Mouse (Mus musculus): ENCODE data around the gene Dysf. TPM values are rescaled to one million over a fixed set of nuclear protein-coding genes. Genes with fewer than 3 reads are reported as not detected.

Dysf gene
- polyA plus RNA-seq, 1 experiment from 2014 or later: 18.6 TPM

DNA sequence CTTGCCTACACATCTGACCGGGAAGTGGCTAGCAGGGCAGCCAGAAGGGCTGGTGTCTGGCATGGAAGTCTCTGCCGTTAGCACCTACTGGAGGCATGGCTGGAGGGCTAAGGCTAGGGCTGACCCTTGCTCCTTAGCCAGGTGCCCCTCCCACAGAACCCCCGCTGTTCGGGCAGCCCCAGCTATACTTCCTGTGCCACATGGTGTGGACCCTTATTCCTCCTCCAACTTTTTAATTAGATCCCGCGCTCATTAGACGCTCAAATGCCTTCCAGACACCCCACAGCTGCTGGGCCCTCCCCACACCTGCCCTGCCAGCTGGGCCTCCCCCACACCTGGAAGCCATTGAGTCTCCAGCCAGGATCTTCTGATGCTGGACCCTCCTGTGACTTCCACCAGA, 221.3 kb downstream of the Dysf start:
- 65% methylated on average over 7 of the region's 7 CpGs for WGBS
- no peaks in the 10 kb centered on the region for H3K36me3 ChIP-seq (ENCODE audit: control insufficient read depth, insufficient read depth, low read length)
- no peak overlapping the region for H3K4me3 ChIP-seq (ENCODE audit: control insufficient read depth in 1 of 2, insufficient read depth in 1 of 2, low read depth in 1 of 2, low read length in 2 of 2)
- peaks cover 47 to 51% of the 10 kb centered on the region in 2 experiments for H3K4me1 ChIP-seq (ENCODE audit: control insufficient read depth in 2 of 2, insufficient read depth in 2 of 2, low read length in 2 of 2)
- no peak for ATAC-seq (ENCODE audit: insufficient number of reproducible peaks, insufficient read depth, low FRiP score, low read depth)
- H3K4me2 ChIP-seq (ENCODE audit: low read length): no peak overlapping the region
- H3K9ac ChIP-seq (ENCODE audit: low read length): no peak overlapping the region
- H3K27ac ChIP-seq (replicated peaks in 1 of 2; ENCODE audit: control insufficient read depth in 1 of 2, insufficient read depth in 1 of 2, low read depth in 2 of 2, low read length in 2 of 2): no peak overlapping the region
- H3K27me3 ChIP-seq (ENCODE audit: control insufficient read depth, insufficient read depth, low read length): no peaks in the 10 kb centered on the region
- H3K9me3 ChIP-seq (ENCODE audit: control insufficient read depth, low read length): no peaks in the 10 kb centered on the region

DNA sequence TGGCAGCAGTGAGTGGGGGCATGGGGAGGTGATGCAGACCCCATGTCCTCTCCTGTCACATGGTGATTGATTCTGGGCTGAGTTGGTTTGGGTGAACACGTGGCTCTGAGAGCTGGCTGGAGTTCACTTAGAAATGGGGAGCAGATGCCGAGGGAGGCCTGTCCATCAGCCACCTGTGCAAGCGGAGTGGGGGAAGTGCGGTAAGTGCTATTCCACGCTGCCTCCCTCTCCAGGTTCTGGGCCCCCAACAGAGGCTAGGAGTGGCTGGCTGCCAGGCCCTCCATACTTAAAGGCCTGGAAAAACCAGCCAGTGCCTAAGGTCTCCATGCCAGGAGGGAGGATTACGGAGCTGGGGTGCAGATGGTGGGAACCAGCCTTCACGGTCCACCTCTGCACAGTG, 222.7 kb downstream of the Dysf start:
- no peak overlapping the region for H3K9ac ChIP-seq (ENCODE audit: low read length)
- no peaks in the 10 kb centered on the region for H3K9me3 ChIP-seq (ENCODE audit: control insufficient read depth, low read length)
- H3K4me2 ChIP-seq (ENCODE audit: low read length): no peak overlapping the region
- H3K27ac ChIP-seq (replicated peaks in 1 of 2; ENCODE audit: control insufficient read depth in 1 of 2, insufficient read depth in 1 of 2, low read depth in 2 of 2, low read length in 2 of 2): no peak overlapping the region
- no peak for ATAC-seq (ENCODE audit: insufficient number of reproducible peaks, insufficient read depth, low FRiP score, low read depth)
- no peaks in the 10 kb centered on the region for H3K36me3 ChIP-seq (ENCODE audit: control insufficient read depth, insufficient read depth, low read length)
- H3K27me3 ChIP-seq (ENCODE audit: control insufficient read depth, insufficient read depth, low read length): no peaks in the 10 kb centered on the region
- 63% methylated on average over 7 of the region's 7 CpGs for WGBS
- H3K4me1 ChIP-seq (ENCODE audit: control insufficient read depth in 2 of 2, insufficient read depth in 2 of 2, low read length in 2 of 2): peaks cover 34 to 37% of the 10 kb centered on the region in 2 experiments
- H3K4me3 ChIP-seq (ENCODE audit: control insufficient read depth in 1 of 2, insufficient read depth in 1 of 2, low read depth in 1 of 2, low read length in 2 of 2): no peak overlapping the region

DNA sequence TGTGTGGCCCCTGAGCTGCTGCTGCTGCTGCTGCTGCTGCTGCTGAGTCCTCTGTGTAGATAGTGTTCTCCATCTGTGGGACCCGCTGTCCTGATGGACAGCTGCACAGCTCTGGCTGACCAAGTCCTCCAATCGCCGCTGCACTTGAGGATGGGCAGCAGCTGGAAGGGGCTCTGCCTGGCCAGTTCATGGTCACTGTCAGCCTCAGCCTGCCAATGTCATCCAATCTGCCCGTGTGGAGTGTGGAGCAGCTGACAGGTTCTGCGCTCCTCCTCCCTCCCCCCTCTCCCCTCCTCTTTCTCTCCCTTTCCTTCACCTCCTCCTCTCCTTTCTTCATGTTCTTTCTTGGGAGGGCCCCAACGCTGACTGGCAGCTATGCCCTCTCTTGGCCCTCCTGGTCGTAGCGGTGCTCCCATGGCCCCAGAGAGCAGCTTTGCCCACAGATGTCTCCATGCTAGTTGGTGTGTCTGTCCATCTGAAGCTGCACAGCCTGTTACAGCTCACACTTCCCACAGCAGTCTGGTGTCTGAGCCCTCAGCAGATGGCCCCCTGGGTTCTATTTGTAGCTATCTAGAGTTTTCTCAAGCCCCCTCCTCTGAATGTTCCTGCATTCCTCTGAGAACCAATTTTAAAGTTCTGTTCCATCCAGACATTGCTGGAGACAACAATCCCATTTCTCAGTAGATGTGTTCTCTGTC, 223.8 kb downstream of the Dysf start:
- H3K9ac ChIP-seq (ENCODE audit: low read length): no peak overlapping the region

DNA sequence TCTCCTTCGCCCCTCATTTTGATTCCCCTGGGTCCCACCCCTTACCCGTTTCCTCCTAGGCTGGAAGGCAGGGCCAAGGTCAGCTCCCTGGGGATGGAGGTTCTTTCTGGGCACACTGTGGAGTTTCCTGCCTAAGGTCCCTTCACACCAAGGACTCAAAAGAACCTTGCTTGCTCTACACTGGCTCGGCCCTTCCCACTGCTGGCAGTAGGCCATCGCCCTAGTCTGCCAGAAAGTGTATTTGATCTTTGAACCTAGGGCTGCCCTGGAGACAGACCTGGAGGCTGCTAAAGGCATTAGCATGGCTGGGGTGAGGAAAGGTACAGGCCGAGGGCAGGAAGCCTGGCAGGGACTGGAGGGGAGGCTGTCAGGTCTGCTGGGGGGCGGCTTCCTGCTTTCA, 225.4 kb downstream of the Dysf start:
- Histone ChIP-seq H3K27ac (replicated peaks in 1 of 2; ENCODE audit: control insufficient read depth in 1 of 2, insufficient read depth in 1 of 2, low read depth in 2 of 2, low read length in 2 of 2) (no peak overlapping the region), H3K4me2 (ENCODE audit: low read length) (no peak overlapping the region), H3K27me3 (ENCODE audit: control insufficient read depth, insufficient read depth, low read length) (no peaks in the 10 kb centered on the region), H3K9me3 (ENCODE audit: control insufficient read depth, low read length) (no peaks in the 10 kb centered on the region), H3K4me3 (ENCODE audit: control insufficient read depth in 1 of 2, insufficient read depth in 1 of 2, low read depth in 1 of 2, low read length in 2 of 2) (no peak overlapping the region), H3K4me1 (ENCODE audit: control insufficient read depth in 2 of 2, insufficient read depth in 2 of 2, low read length in 2 of 2) (peaks cover 19 to 23% of the 10 kb centered on the region in 2 experiments), H3K9ac (ENCODE audit: low read length) (no peak overlapping the region), H3K36me3 (ENCODE audit: control insufficient read depth, insufficient read depth, low read length) (no peaks in the 10 kb centered on the region)
- WGBS: 54% methylated on average over 6 of the region's 6 CpGs
- ATAC-seq (ENCODE audit: insufficient number of reproducible peaks, insufficient read depth, low FRiP score, low read depth): no peak

More for the DNA sequence above, 223.8 kb downstream of the Dysf start:
- Histone ChIP-seq H3K4me3 (ENCODE audit: control insufficient read depth in 1 of 2, insufficient read depth in 1 of 2, low read depth in 1 of 2, low read length in 2 of 2) (no peak overlapping the region), H3K27me3 (ENCODE audit: control insufficient read depth, insufficient read depth, low read length) (no peaks in the 10 kb centered on the region), H3K27ac (replicated peaks in 1 of 2; ENCODE audit: control insufficient read depth in 1 of 2, insufficient read depth in 1 of 2, low read depth in 2 of 2, low read length in 2 of 2) (no peak overlapping the region), H3K4me2 (ENCODE audit: low read length) (no peak overlapping the region), H3K9me3 (ENCODE audit: control insufficient read depth, low read length) (no peaks in the 10 kb centered on the region), H3K36me3 (ENCODE audit: control insufficient read depth, insufficient read depth, low read length) (no peaks in the 10 kb centered on the region), H3K4me1 (ENCODE audit: control insufficient read depth in 2 of 2, insufficient read depth in 2 of 2, low read length in 2 of 2) (peaks cover 24 to 28% of the 10 kb centered on the region in 2 experiments)
- WGBS: 32% methylated on average over 8 of the region's 8 CpGs
- no peak for ATAC-seq (ENCODE audit: insufficient number of reproducible peaks, insufficient read depth, low FRiP score, low read depth)

DNA sequence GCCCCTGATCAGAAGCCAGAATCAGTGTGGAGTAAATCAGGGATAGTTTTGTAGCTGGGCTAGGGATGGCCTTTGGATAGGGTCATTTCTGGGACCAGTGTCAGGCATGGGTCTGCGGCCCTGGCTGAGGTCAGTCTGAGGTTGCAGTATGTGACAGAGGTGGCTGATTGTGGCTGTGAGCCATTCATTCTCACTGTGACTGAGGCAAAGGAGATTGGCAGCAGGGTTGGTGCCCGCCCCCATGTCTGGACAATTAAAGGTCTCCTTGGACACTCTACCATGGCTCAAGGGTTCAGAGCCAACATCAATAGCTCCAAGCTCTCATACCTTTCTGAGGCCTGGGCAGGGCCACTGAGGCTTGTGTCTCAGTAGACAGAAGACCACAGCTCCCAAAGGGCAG, 227.0 kb downstream of the Dysf start:
- H3K27me3 ChIP-seq (ENCODE audit: control insufficient read depth, insufficient read depth, low read length): no peaks in the 10 kb centered on the region
- no peaks in the 10 kb centered on the region for H3K36me3 ChIP-seq (ENCODE audit: control insufficient read depth, insufficient read depth, low read length)
- H3K4me3 ChIP-seq (ENCODE audit: control insufficient read depth in 1 of 2, insufficient read depth in 1 of 2, low read depth in 1 of 2, low read length in 2 of 2): no peak overlapping the region
- no peak overlapping the region for H3K9ac ChIP-seq (ENCODE audit: low read length)
- no peak overlapping the region for H3K27ac ChIP-seq (replicated peaks in 1 of 2; ENCODE audit: control insufficient read depth in 1 of 2, insufficient read depth in 1 of 2, low read depth in 2 of 2, low read length in 2 of 2)
- no peak overlapping the region for H3K4me2 ChIP-seq (ENCODE audit: low read length)
- no peaks in the 10 kb centered on the region for H3K9me3 ChIP-seq (ENCODE audit: control insufficient read depth, low read length)
- 85% methylated on average over 2 of the region's 2 CpGs for WGBS
- no peak for ATAC-seq (ENCODE audit: insufficient number of reproducible peaks, insufficient read depth, low FRiP score, low read depth)
- H3K4me1 ChIP-seq (ENCODE audit: control insufficient read depth in 2 of 2, insufficient read depth in 2 of 2, low read length in 2 of 2): peaks cover 16 to 23% of the 10 kb centered on the region in 2 experiments

DNA sequence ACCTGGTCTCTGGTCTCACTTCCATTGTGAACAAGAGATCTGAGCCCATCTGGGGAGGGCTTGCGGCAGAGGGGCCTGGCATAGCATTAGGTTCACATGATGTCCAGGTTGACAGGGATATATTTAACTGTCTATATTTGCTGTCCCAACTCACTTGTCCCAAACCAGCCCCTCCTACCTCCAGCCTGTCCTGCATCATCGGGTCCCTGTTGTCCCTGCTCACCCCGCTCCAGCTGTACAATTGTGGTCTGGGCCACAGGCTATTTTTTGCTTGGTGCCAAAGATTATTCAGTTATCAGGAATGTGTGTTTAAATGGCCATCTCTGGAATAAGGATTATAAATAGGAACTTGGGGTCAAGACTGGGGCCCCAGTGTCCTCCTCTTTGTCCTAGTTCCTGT, 235.0 kb downstream of the Dysf start:
- no peaks in the 10 kb centered on the region for H3K27me3 ChIP-seq (ENCODE audit: control insufficient read depth, insufficient read depth, low read length)
- ATAC-seq (ENCODE audit: insufficient number of reproducible peaks, insufficient read depth, low FRiP score, low read depth): peak; percentile 82
- WGBS: 41% methylated on average over 3 of the region's 3 CpGs
- H3K9ac ChIP-seq (ENCODE audit: low read length): no peak overlapping the region
- H3K36me3 ChIP-seq (ENCODE audit: control insufficient read depth, insufficient read depth, low read length): no peaks in the 10 kb centered on the region
- peak overlapping the region; percentile 47 to 48; a peak in 3 of 4 replicates for H3K27ac ChIP-seq (replicated peaks in 1 of 2; ENCODE audit: control insufficient read depth in 1 of 2, insufficient read depth in 1 of 2, low read depth in 2 of 2, low read length in 2 of 2)
- H3K9me3 ChIP-seq (ENCODE audit: control insufficient read depth, low read length): no peaks in the 10 kb centered on the region
- peaks cover 7 to 17% of the 10 kb centered on the region in 2 experiments; a peak in 3 of 4 replicates for H3K4me1 ChIP-seq (ENCODE audit: control insufficient read depth in 2 of 2, insufficient read depth in 2 of 2, low read length in 2 of 2)
- no peak overlapping the region for H3K4me2 ChIP-seq (ENCODE audit: low read length)
- H3K4me3 ChIP-seq (ENCODE audit: control insufficient read depth in 1 of 2, insufficient read depth in 1 of 2, low read depth in 1 of 2, low read length in 2 of 2): no peak overlapping the region

DNA sequence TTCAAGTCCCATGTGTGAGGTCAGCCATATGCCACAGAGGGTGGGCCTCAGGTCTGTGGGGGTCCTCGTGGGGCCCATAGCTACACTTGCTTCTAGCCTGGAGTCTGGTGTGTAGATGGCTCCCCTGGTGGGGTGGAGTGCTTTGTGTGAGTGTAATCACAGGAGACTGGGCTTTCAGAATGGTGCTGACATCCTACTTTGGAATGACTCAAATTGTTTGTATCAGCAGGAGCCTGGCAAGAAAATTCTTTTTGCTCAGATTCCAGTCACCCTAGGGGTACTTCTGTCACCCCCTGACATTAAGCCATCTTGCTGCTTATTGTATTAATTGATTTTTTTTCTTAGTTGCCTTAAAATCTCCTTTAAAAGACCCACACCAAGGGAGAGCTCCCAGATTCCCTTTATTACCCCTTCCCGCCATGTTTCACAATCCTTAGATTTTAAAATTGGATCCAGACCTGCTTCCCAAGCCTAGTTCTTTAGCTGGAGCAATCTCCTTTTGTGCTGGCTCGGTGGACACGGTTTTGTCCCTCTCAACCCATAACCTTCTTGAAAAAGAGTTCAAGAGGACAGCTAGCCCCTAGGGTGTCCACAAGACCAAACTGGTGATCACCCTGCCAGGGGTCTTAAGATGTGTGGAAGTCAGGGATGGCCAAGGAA, 237.8 kb downstream of the Dysf start:
- no peak overlapping the region for H3K27ac ChIP-seq (replicated peaks in 1 of 2; ENCODE audit: control insufficient read depth in 1 of 2, insufficient read depth in 1 of 2, low read depth in 2 of 2, low read length in 2 of 2)
- WGBS: 85% methylated on average over 4 of the region's 4 CpGs

More for the DNA sequence above, 237.8 kb downstream of the Dysf start:
- Histone ChIP-seq H3K9me3 (ENCODE audit: control insufficient read depth, low read length) (no peaks in the 10 kb centered on the region; the same call in 1 of the 2 replicates), H3K4me3 (ENCODE audit: control insufficient read depth in 1 of 2, insufficient read depth in 1 of 2, low read depth in 1 of 2, low read length in 2 of 2) (no peak overlapping the region), H3K4me2 (ENCODE audit: low read length) (no peak overlapping the region), H3K9ac (ENCODE audit: low read length) (no peak overlapping the region), H3K4me1 (ENCODE audit: control insufficient read depth in 2 of 2, insufficient read depth in 2 of 2, low read length in 2 of 2) (peaks cover 7 to 17% of the 10 kb centered on the region in 2 experiments; a peak in 3 of 4 replicates), H3K36me3 (ENCODE audit: control insufficient read depth, insufficient read depth, low read length) (no peaks in the 10 kb centered on the region), H3K27me3 (ENCODE audit: control insufficient read depth, insufficient read depth, low read length) (no peaks in the 10 kb centered on the region)
- no peak for ATAC-seq (ENCODE audit: insufficient number of reproducible peaks, insufficient read depth, low FRiP score, low read depth)
